Mouse (Mus musculus) spleen, postnatal 10 days (tissue): ENCODE measurements at regions not wholly inside any gene's neighbourhood (a gene's known extent, or its start where the extent isn't known, plus 50 kb on each side); places are given as distances from the start of the nearest gene placed in this dataset.

ENCODE experiments used
- DNase-seq, 2 experiments: peaks; one replicate each; pipeline ENCODE4 v3.0.0; 2021 to 2022; ENCODE audit warnings: low spot score in 2 of 2

GRCm38 (mm10) chr4:32149171-32149570, 89.4 kb upstream of the Bach2 start:
- no peak for DNase-seq

GRCm38 (mm10) chr4:32153356-32153755, 85.2 kb upstream of the Bach2 start:
- DNase-seq = peak in 1 of 2 experiments; percentile 61

DNA sequence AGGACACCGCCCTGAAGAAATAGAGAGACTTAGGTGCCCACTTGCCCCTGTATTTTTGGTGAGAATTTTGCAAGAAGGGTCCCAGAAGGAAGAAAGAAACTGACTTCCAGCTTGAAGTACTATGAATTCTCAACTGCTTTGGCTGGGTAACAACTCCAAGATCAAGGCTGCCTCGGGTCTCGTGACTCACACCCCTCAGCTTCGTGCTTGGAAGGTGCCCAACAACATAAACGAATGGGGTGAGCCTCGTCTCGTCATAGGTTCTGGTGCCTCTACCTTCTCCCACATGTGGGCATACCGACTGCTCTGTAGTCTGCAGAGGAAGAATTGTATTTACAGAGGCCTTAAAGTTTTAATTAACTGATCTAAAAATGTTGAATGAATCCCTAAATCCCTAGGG, 81.6 kb upstream of the Bach2 start:
- DNase-seq = no peak

DNA sequence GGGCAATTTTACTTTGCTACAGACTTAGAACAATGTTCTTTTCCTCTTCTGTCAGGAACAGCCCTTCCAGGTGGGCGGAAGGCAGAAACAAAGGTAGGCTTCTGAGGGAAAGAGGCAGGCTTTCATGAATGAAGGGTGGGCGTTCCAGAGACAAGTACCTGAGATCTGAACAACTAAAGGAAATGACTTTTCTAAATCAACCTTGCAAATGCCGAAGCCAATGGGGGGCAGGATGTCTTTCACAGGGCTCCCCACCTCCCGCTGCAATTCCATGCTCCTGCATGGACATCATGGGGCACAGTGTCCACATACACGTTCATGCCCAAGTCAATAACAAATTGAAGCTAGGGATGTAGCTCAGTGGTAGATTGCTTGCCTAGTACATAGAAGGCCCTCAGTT, 80.2 kb upstream of the Bach2 start:
- no peak for DNase-seq

DNA sequence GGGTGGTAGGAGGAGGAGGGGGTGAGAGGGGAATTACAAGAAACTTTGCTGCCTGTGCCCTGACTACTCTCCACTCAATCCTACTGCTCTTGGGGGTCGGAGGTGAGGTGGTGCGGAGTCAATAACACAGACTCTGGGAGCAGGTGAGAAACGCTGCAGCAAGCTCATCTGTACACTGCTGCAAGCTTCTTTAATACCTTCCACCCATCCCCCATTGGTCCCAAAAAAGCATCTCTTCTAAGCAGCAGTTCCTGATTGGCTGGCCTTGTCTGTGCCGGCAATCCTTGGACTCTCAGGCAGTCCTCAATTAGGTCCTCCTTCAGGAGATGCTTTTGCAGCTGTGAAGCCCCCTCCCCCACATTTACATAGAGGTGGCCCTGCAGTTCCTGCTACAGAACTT, 79.7 kb upstream of the Bach2 start:
- DNase-seq = no peak

GRCm38 (mm10) chr4:32160815-32161214, 77.8 kb upstream of the Bach2 start:
- peak in 1 of 2 experiments; percentile 35 for DNase-seq

DNA sequence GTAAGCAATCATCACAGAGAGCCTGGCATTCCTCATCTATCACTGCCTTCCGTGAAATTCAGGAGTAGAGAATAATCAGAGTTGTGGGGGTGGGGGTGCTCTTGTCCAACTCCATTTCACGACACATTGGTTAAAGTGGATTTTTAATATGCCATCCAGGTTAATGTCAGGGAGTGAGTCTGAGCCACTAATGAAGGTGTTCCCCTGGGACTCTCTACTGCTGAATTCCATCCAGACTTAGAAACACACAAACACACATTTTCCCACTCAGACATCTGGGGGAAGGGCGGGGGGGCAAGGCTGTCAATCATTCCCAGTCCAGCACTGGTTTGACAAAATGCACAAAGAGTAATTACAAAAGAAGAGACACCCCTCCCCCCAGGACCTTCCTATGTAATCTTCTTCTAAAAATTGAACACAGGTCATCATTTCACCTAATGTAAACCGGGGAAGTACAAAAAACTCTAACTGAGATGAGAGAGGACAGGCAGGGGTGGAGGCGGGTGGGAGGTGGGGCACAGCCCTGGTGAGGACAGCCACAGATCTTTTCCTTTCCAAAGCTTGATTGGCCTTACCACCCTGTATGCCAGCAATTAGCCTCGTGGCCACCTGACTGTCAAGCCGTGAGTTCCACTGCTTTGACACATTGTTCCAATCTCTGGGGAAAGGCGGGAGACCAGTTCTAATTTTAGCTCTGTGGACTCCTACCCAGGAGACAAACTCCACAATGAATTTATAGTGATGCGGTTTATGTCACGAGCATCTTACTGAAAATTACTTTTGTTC, 76.5 kb upstream of the Bach2 start:
- DNase-seq = no peak

DNA sequence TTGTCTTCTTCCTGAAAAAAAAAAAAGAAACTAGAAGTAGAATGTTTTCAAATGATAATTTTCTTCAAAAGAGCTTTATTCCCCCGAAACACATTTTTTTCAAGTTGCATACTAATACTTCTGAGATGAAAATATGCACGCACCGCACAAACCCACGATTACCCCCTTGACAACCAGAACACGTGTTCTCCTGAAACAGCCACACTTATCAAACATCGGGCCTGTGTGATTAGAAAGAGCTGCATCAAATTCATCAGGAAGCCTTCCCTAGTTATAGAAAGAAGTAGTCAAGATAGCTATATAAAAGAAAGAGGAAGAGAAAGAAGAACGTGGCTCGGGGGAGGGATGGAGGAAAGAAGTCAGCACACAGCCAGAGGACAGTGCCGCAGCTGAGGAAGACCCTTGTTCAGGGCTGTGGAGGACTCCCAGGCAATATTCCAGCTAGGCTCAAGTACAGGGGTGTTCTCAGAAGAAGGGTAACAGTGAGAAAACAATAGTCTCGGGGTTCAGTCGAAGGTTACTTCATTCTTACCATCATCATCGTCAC, 75.8 kb upstream of the Bach2 start:
- no peak for DNase-seq

GRCm38 (mm10) chr4:32164081-32164641, 74.4 kb upstream of the Bach2 start:
- DNase-seq = peak in 1 of 2 experiments; percentile 54

GRCm38 (mm10) chr4:32164736-32165241, 73.8 kb upstream of the Bach2 start:
- DNase-seq = peak in 1 of 2 experiments; percentile 38

- no peak for DNase-seq
Measured at GRCm38 (mm10) chr4:32165918-32166528, 72.6 kb upstream of the Bach2 start.

DNA sequence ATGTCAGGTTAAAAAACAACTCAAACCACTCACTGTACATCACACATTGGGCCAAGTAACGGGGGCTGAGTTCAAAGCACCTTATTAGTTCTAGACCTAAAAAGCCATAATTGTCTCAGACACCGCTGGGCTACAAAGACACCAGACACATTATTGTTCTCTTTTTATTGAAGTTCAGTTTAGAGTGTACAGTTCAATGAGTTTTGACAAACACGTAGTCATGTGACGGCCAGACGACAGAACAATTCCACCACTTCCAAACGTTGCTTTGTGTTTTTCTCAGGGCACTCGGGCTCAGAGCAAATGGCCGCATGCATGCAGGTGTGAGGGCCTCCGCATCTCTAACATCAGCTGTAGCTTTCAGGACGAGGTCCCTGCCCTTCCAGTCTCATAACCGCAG, 71.5 kb upstream of the Bach2 start:
- no peak for DNase-seq

GRCm38 (mm10) chr4:32170106-32170459, 68.5 kb upstream of the Bach2 start:
- no peak for DNase-seq

DNA sequence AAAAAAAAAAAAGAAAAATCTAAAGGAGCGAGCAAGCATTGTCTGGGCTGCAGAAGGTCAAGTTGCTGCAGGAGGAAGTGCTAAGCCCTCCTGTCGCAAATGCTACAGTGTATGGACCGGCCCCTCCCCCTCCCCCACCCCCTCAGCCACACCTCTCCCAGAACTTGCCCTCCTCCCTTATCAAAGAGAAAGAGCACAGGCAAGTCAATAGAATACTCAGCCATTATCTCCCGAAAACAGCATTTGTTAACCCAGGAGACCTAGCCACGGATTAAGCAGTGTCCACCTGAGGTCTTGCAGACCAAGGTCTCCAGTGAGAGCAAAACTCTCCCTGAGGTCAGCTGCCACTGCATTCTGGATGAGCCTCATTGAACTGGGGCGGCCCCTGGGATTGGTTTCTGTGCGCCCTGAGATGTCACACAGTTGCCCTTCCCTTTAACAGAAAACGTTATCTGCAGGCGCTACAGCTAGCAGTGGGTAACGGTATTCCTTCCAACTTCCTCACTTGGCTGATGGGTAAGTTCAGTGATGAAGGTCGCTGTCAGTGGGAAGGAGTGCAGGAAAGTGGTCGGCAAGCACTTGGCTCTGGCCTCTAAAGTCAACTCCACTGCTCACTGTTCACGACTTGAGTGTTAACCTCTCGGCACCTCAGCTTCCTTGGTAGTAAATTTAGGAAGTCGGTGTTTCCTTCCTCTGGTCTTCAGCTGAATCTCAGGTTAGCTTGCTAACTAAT, 68.0 kb upstream of the Bach2 start:
- peak; percentile 60 to 65 for DNase-seq

DNA sequence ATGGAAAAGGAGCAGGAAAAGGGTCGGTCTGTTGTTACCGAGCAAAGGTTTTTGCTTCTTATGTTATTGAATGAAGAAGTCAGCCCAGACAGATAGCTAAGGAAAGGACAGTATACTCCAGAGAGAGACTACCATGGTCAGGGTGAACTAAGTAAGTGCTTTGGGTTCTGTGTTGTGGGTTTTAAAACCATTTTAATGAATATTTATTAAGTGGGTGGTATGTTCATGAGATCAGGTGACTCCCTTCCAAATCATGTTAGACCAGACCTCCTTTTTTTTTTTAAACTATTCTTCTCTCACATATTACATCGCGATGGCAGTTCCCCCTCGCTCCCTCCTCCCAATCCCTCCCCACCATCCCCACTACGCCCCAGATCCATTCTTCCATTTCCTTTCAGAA, 67.3 kb upstream of the Bach2 start:
- DNase-seq = no peak

GRCm38 (mm10) chr4:32172992-32173391, 65.6 kb upstream of the Bach2 start:
- DNase-seq = no peak

DNA sequence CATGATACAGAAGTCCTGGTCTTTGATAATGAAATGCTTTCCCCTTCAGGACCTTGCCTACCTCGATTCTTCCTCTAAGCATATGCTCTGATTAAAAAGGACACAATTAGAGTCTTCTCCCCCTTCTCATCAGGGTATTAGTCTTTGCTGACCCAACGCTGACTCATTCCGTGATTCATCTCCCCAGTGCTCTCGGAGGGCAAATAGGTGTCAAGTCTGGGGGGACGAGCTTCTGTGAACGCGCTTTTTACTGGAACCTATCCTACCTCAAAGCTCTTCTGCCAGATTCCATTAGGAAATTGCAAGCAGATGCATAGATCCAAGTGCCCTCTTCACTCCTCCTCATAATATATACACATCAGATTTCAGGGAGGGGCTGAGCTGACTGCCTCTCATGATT, 63.8 kb upstream of the Bach2 start:
- DNase-seq = no peak

GRCm38 (mm10) chr4:32175231-32175630, 63.4 kb upstream of the Bach2 start:
- no peak for DNase-seq

GRCm38 (mm10) chr4:32175853-32176448, 62.7 kb upstream of the Bach2 start:
- DNase-seq = no peak

DNA sequence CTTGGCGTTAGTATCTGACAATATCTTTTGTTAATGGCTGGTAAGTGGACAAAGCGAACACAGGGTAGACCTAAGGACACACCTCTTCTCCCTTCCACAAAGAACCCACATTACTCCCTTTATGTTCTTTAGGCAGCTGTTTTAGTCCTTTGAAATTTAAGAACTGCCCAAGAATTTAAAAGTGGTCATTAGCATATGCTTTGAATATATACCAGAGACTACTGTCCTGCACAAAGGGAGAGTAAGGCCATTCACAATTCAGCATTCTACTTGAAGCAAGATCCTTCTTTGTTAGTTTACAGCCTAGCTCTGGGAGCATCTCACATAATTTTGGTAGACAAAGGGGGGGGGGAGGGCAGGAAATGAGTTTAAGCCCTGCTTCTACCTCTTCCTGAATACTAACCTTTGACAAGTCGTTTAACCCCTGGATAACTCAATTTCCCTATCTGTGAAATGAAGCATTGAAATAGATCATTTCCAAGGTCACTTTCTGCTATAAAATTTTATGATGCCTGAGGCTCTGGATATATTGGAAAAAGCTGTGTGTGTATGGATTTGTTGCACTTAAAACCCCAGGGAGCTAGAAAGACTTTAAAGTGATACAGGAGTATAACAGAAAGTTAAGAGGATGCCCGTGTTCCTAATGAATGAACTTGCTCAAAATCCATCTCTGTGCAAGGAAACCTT, 62.0 kb upstream of the Bach2 start:
- DNase-seq = no peak
